21 mouse cellular contexts compared by ENCODE assay signal in the genomic region with DNA sequence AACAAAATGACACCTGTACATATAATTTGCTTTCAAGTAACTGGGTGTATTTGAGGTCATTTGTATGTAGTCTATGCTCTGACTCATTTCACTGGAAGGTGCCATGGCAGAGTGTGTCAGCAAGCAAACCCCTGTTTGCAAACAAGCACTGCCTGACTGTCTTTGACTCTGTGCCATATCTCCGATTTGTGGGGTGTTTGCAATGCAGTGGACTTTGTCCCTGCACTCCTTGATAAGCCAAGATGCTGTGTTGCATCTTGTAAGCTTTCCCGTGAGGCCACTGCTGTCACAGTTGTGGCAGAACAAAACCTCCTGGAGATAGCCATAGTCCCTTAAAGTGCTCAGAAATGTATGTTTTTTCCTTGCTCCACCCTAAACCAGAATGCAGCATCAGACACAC.
"Had no signal": no experiment of that assay in that cellular context is flagged by ENCODE, and none has a peak within 500 bp of the region (broad histone marks: within the 10 kb centered on the region; RNA-seq: fewer than 3 reads in every experiment).

No protein-coding gene starts in this region.

- DNase-seq: kidney, adult 11 months; kidney, adult 8-10 months; kidney, postnatal 10 days; kidney, postnatal 36 days; layer of hippocampus, postnatal 36 days; left cerebral cortex, postnatal 4 days; liver, embryonic 13.5 days; lung, adult 2 months; lung, postnatal 14 days; lung, postnatal 4 days; midbrain, embryonic 14.5 days; right cerebral cortex, adult 18-20 months; right cerebral cortex, postnatal 14 days; right cerebral cortex, postnatal 4 days; thymus, adult 2 months; thymus, postnatal 14 days; thymus, postnatal 4 days had no signal

- H3K4me1 ChIP-seq: kidney, embryonic 15.5 days; limb, embryonic 12.5 days; limb, embryonic 15.5 days; liver, embryonic 13.5 days had no signal

- H3K9me3 ChIP-seq: kidney, embryonic 15.5 days; limb, embryonic 12.5 days; limb, embryonic 15.5 days; liver, embryonic 13.5 days had no signal

- H3K9ac ChIP-seq: kidney, embryonic 15.5 days; limb, embryonic 12.5 days; limb, embryonic 15.5 days; liver, embryonic 13.5 days had no signal

- H3K36me3 ChIP-seq: kidney, embryonic 15.5 days; limb, embryonic 12.5 days; limb, embryonic 15.5 days; liver, embryonic 13.5 days had no signal

- H3K4me3 ChIP-seq: kidney, embryonic 15.5 days; limb, embryonic 12.5 days; limb, embryonic 15.5 days; liver, embryonic 13.5 days had no signal

- H3K27ac ChIP-seq: kidney, embryonic 15.5 days; limb, embryonic 12.5 days; limb, embryonic 15.5 days; liver, embryonic 13.5 days had no signal

- H3K27me3 ChIP-seq: kidney, embryonic 15.5 days; limb, embryonic 12.5 days; limb, embryonic 15.5 days; liver, embryonic 13.5 days had no signal

- H3K4me2 ChIP-seq: kidney, embryonic 15.5 days; limb, embryonic 12.5 days; limb, embryonic 15.5 days; liver, embryonic 13.5 days; midbrain, embryonic 11.5 days had no signal
